Mouse (Mus musculus): ENCODE data around the gene Megf11. TPM values are rescaled to one million over a fixed set of nuclear protein-coding genes. Genes with fewer than 3 reads are reported as not detected.
A peak's percentile ranks its signal among the peaks of the same experiment; 100 is the strongest.

The Megf11 gene
- polyA plus RNA-seq, 1 experiment from 2014 or later = 0.51 TPM

DNA sequence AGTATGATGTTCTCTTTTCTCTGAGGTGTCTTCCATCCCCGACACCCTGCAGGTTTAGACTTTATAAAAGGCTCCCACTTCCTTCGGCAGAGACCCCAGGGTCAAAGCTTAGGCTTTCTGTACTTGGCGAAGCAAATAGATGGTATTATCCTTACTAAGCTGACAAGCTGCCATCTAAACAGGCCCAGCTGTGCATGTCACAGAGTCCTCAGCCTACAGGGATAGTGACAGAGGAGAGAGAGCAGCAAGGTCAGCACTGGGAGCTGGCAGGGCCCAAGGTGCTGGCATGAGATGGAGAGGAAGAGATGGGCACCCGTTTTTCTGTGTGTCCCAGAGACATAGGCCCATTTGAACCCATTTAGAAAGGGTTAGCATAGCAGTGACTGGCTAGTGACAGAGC is 156.8 kb downstream of the Megf11 start:
- H3K4me1 ChIP-seq (replicated peaks) = peaks cover 10% of the 10 kb centered on the region; the same call in 1 of the 2 replicates
- H3K36me3 ChIP-seq (replicated peaks) = no peaks in the 10 kb centered on the region
- no peak overlapping the region for H3K9ac ChIP-seq
- H3K4me3 ChIP-seq (replicated peaks) = no peak overlapping the region
- no peak overlapping the region for H3K4me2 ChIP-seq
- ATAC-seq (ENCODE audit: insufficient read depth) = no peak
- H3K27me3 ChIP-seq = no peaks in the 10 kb centered on the region
- WGBS (ENCODE audit: insufficient replicate concordance) = 65% methylated on average over 4 of the region's 4 CpGs
- no peaks in the 10 kb centered on the region for H3K9me3 ChIP-seq (replicated peaks)
- no peak overlapping the region for H3K27ac ChIP-seq (replicated peaks)

DNA sequence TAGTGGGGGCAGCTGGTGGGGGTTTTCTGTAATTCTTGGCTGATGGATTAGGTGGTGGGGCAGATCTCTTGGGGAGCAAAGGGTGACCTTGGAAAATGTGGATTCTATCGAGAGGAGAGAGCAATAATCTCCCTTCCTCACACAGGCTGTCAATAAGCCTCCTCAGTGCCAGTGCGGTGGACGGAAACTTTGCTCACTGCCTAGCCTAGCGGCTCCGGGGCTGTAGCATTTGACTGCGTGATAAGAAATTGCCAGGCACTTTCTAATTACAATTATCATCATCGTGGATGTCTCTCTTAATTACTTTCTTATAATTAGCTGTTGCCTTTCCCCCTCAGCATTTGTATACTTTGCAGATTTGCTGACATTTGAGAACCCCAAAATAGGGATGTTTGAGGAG is 157.7 kb downstream of the Megf11 start:
- Histone ChIP-seq H3K4me1 (replicated peaks) (peaks cover 10% of the 10 kb centered on the region; the same call in 1 of the 2 replicates), H3K36me3 (replicated peaks) (no peaks in the 10 kb centered on the region), H3K4me3 (replicated peaks) (no peak overlapping the region), H3K27ac (replicated peaks) (no peak overlapping the region), H3K4me2 (no peak overlapping the region), H3K9ac (no peak overlapping the region), H3K27me3 (no peaks in the 10 kb centered on the region; the same call in 1 of the 2 replicates), H3K9me3 (replicated peaks) (no peaks in the 10 kb centered on the region)
- no peak for ATAC-seq (ENCODE audit: insufficient read depth)
- 18% methylated on average over 7 of the region's 7 CpGs for WGBS (ENCODE audit: insufficient replicate concordance)

DNA sequence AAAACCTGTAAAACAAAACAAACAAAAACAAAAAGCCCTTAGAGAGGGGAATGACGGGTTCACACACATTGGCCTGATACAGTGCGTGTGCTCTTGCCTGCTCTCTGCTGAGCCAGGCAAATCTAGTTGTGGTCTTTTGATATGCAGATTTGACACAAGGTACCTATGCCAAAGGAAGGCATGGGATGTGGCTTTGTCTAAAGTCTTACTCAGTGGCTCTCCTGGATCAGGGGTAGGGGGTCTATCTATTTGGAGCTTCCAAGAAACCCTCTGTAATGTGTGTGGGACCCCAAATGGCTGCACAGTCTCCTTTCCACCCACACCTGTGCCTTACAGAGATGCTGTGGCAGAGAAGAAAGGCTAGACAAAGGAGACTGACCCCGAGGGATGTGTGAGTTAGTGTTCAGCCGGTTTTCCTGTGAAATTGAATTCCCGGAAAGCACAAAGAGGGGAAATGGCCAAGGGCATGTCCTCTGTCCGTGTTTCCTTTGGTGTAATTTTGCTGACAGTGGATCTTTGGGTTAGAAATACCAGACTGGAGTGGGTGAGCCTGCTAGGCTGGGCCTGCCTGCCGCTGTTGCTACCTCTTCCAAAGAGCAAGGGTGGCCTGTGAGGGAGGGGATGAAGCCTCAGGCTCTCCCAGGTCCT is 161.0 kb downstream of the Megf11 start:
- no peaks in the 10 kb centered on the region for H3K9me3 ChIP-seq (replicated peaks)
- no peak overlapping the region for H3K4me3 ChIP-seq (replicated peaks)
- WGBS (ENCODE audit: insufficient replicate concordance) = 49% methylated on average over 7 of the region's 7 CpGs
- H3K27ac ChIP-seq (replicated peaks) = 0 out of 2 replicates have a peak overlapping the region, but pooled peaks have one; percentile 16
- H3K27me3 ChIP-seq = no peaks in the 10 kb centered on the region; the same call in 1 of the 2 replicates
- no peak for ATAC-seq (ENCODE audit: insufficient read depth)
- no peaks in the 10 kb centered on the region for H3K36me3 ChIP-seq (replicated peaks)
- no peak overlapping the region for H3K4me2 ChIP-seq
- H3K4me1 ChIP-seq (replicated peaks) = peaks cover 12% of the 10 kb centered on the region; the same call in 1 of the 2 replicates
- H3K9ac ChIP-seq = no peak overlapping the region

DNA sequence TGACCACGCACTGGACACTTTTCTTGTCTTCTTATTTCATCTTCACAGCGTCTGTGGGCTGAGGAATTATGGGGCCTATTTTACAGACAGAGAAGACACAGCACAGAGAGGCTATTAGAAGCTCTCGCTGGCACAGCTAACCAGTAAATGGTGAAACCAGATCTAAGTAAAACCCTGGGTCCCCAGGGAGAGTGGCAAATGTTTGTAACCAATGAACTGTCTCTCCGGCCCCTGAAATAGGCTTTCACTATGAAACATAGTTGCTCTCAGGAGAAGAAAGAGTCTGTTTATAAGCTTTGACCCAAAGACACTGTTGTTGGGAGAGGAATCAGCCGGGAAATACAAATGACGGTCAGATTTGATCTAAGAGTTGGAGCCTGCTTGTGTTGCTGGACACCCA is 162.9 kb downstream of the Megf11 start:
- Histone ChIP-seq H3K4me1 (replicated peaks) (0 out of 2 replicates have a peak, but pooled peaks cover 4% of the 10 kb centered on the region), H3K4me3 (replicated peaks) (no peak overlapping the region), H3K27ac (replicated peaks) (no peak overlapping the region), H3K9ac (no peak overlapping the region), H3K4me2 (no peak overlapping the region), H3K9me3 (replicated peaks) (no peaks in the 10 kb centered on the region), H3K36me3 (replicated peaks) (no peaks in the 10 kb centered on the region), H3K27me3 (peaks cover 8% of the 10 kb centered on the region)
- ATAC-seq (ENCODE audit: insufficient read depth) = no peak
- 78% methylated on average over 6 of the region's 6 CpGs for WGBS (ENCODE audit: insufficient replicate concordance)

DNA sequence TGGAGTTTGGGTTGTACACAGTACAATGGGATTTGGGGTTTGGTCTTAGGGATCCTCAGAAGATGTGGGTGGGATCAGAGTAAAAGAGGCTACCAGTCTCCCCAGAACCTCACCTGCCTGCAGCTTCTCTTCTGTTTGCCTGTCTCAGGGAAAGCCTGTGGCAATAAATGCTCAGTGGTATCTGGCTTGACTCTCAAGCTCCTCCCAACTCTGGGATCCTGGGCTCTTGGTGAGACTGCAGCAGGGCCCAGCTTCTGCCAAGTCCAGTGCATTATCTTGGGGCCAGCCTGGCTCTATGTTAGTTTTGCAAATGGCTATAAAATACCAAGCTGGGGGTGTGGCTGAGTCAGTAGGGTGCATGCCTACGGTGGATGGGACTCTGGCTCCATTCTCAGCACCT is 165.9 kb downstream of the Megf11 start:
- WGBS (ENCODE audit: insufficient replicate concordance) = 68% methylated on average over 1 of the region's 1 CpGs
- no peak overlapping the region for H3K4me2 ChIP-seq
- H3K9ac ChIP-seq = no peak overlapping the region
- no peak overlapping the region for H3K27ac ChIP-seq (replicated peaks)
- no peaks in the 10 kb centered on the region for H3K36me3 ChIP-seq (replicated peaks)
- ATAC-seq (ENCODE audit: insufficient read depth) = no peak
- no peak overlapping the region for H3K4me3 ChIP-seq (replicated peaks)
- H3K9me3 ChIP-seq (replicated peaks) = no peaks in the 10 kb centered on the region
- H3K27me3 ChIP-seq = peaks cover 18% of the 10 kb centered on the region
- H3K4me1 ChIP-seq (replicated peaks) = peaks cover 15% of the 10 kb centered on the region

DNA sequence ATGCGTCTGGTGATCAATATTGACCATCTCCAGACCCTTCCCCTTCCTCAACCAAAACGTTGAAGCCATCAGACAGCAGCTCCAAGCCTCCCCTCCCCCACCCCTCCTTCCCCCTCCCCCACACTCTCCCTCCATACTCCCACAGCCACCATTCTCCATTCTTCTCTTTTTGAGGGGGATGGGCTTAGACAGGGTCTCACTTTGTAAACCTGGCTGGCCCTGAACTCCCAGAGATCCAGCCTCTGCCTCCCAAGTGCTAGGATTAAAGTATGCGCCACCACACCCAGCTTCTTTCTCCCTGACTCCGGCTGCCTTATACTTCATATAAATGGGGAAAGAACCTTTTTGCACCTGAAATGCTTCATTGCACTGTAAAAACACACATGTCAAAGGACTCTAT is 166.6 kb downstream of the Megf11 start:
- H3K27me3 ChIP-seq = peaks cover 18% of the 10 kb centered on the region
- no peaks in the 10 kb centered on the region for H3K9me3 ChIP-seq (replicated peaks)
- H3K4me2 ChIP-seq = no peak overlapping the region
- H3K36me3 ChIP-seq (replicated peaks) = no peaks in the 10 kb centered on the region
- ATAC-seq (ENCODE audit: insufficient read depth) = no peak
- WGBS (ENCODE audit: insufficient replicate concordance) = 54% methylated on average over 4 of the region's 4 CpGs
- H3K27ac ChIP-seq (replicated peaks) = no peak overlapping the region
- H3K4me3 ChIP-seq (replicated peaks) = no peak overlapping the region
- H3K4me1 ChIP-seq (replicated peaks) = peaks cover 17% of the 10 kb centered on the region
- H3K9ac ChIP-seq = no peak overlapping the region

DNA sequence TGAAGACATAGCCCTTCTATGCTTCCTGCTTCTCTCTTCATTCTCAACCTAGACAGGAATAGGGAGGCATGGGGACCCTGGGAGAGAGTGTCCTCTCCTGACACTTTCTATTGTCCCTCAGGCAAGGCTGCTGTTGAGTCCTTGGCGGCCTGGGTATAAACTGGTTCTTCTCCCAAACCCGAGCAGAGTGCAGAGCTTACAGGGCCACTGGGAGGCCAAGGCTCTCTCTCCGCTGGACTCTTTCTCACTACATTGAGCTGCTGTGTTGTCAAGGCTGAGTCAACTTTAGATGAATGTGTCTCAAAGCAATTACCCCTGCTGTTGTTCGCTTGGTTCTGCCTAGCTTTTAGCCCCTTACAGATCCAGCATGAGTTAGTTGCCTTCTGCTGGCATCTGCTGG is 168.0 kb downstream of the Megf11 start:
- Histone ChIP-seq H3K4me2 (no peak overlapping the region), H3K9ac (no peak overlapping the region), H3K4me1 (replicated peaks) (peaks cover 22% of the 10 kb centered on the region), H3K27me3 (peaks cover 18% of the 10 kb centered on the region), H3K9me3 (replicated peaks) (no peaks in the 10 kb centered on the region), H3K4me3 (replicated peaks) (no peak overlapping the region), H3K36me3 (replicated peaks) (no peaks in the 10 kb centered on the region), H3K27ac (replicated peaks) (no peak overlapping the region)
- ATAC-seq (ENCODE audit: insufficient read depth) = no peak
- 72% methylated on average over 4 of the region's 4 CpGs for WGBS (ENCODE audit: insufficient replicate concordance)

DNA sequence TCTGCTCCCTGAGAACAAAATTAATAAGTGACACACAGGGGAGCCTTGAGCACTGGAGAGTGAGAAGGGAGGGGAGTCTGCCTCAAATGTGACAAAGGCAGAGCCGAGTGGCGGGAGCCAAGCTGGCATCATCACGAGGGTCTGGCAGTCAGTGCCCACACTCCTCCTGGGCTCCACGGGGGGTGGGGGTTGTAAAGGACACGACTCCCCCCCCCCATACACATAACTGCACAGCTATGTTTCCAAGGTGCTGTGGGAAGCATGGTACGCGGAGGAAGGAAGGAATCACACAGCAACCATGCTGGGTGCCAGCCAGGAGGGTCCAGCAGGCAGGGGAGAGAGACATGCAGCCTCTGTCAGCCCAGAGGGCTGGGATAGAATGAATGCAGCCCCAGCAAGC is 170.2 kb downstream of the Megf11 start:
- Histone ChIP-seq H3K4me1 (replicated peaks) (peaks cover 22% of the 10 kb centered on the region), H3K4me2 (no peak overlapping the region), H3K27me3 (peaks cover 18% of the 10 kb centered on the region), H3K36me3 (replicated peaks) (no peaks in the 10 kb centered on the region), H3K27ac (replicated peaks) (no peak overlapping the region), H3K9me3 (replicated peaks) (no peaks in the 10 kb centered on the region), H3K4me3 (replicated peaks) (no peak overlapping the region), H3K9ac (no peak overlapping the region)
- no peak for ATAC-seq (ENCODE audit: insufficient read depth)
- 73% methylated on average over 7 of the region's 7 CpGs for WGBS (ENCODE audit: insufficient replicate concordance)

DNA sequence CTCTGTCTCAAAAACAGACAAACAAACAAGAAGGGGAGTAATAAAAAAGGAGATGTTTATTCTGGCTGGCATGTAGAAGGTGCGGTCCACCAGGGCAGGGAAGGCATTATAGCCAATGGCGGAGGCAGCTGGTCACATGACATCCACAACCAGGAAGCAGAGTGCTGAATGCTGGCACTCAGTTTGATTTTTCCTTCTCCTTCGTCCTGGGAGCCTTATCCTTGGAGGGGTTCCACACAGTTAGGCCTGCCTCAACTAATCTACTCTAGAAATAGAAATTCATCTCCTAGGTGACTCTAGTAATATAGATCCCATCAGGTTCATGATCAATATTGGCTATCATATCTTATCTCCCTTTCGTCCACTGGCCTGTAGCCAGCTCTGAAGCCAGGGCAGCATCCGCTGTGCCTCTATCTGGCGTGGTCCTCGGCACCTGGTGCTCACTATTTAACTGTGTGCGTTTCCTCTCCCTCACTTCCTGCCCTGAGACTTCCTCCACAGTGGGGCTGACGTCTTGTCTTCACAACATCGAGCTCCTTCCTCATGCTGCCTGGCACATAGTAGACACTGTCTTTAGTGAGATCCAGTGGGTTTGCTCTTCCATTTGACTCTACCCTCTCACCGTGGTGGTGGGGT is 171.8 kb downstream of the Megf11 start:
- Histone ChIP-seq H3K9me3 (replicated peaks) (no peaks in the 10 kb centered on the region), H3K4me3 (replicated peaks) (no peak overlapping the region), H3K4me1 (replicated peaks) (peaks cover 20% of the 10 kb centered on the region), H3K4me2 (no peak overlapping the region), H3K9ac (no peak overlapping the region), H3K27me3 (peaks cover 18% of the 10 kb centered on the region), H3K36me3 (replicated peaks) (no peaks in the 10 kb centered on the region), H3K27ac (replicated peaks) (0 out of 2 replicates have a peak overlapping the region, but pooled peaks have one; percentile 3)
- no peak for ATAC-seq (ENCODE audit: insufficient read depth)
- 49% methylated on average over 11 of the region's 11 CpGs for WGBS (ENCODE audit: insufficient replicate concordance)

DNA sequence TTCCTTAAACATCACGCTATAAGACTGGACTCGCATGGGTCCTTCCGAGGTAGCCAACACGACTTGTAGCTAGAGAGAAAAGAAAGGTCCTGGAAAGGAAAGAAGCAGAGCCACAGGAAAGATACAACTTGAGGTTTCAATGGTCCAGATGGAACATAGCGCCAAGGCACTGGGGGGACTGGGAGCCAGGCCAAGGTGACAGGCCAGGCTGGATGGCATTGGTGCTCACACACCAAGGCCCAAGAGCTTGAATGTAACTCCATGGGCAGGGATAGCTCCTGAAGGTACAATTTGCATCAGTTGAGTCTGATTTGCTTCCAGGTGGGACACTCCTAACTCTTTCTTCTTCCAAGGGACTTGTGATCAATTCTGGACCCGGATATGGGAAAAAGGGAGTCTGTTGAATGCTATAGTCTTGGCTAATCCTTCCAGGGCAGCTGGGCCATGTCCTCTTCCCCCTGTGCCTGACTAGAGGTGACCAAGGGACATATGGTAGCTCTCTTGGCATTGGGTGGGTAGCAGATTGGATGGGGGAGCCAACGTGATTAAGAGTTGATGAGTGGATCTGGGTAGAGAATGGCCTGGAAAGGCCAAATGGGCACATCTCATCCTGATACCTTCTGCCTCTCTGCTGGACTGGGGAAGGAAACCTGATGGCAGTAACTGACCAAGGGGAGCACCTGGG is 172.6 kb downstream of the Megf11 start:
- Histone ChIP-seq H3K27me3 (peaks cover 13% of the 10 kb centered on the region), H3K36me3 (replicated peaks) (no peaks in the 10 kb centered on the region), H3K4me3 (replicated peaks) (no peak overlapping the region), H3K9me3 (replicated peaks) (no peaks in the 10 kb centered on the region), H3K9ac (no peak overlapping the region), H3K4me1 (replicated peaks) (peaks cover 20% of the 10 kb centered on the region), H3K27ac (replicated peaks) (0 out of 2 replicates have a peak overlapping the region, but pooled peaks have one; percentile 3), H3K4me2 (no peak overlapping the region)
- WGBS (ENCODE audit: insufficient replicate concordance) = 83% methylated on average over 7 of the region's 7 CpGs
- no peak for ATAC-seq (ENCODE audit: insufficient read depth)

DNA sequence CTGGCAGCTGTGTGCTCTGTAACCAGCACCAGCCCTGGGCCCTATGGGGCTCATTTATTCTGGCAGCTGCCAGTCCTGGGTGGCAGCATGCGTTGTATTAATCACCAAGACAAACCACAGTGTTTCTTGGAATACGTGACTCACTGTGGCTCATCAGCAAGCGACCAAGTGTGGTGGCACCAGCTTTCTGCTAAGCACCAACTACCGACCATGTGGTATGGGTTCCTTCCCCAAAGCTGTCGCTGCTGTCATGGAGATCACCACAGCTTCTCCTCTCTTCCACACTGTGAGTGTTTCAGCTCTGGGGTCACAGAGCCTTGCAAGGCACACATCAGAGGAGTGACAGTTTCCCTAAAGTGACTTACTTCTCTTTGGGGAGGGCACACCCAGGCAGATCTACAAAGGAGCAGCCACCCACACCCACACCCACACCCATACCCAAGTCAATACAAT is 178.9 kb downstream of the Megf11 start:
- Histone ChIP-seq H3K27me3 (no peaks in the 10 kb centered on the region), H3K9me3 (replicated peaks) (no peaks in the 10 kb centered on the region), H3K4me2 (peak overlapping the region; percentile 58), H3K27ac (replicated peaks) (peak overlapping the region; percentile 97), H3K4me1 (replicated peaks) (peaks cover 59% of the 10 kb centered on the region), H3K36me3 (replicated peaks) (no peaks in the 10 kb centered on the region), H3K9ac (peak overlapping the region; percentile 42), H3K4me3 (replicated peaks) (peak overlapping the region; percentile 30)
- peak; percentile 76 for ATAC-seq (ENCODE audit: insufficient read depth)
- WGBS (ENCODE audit: insufficient replicate concordance) = 17% methylated on average over 5 of the region's 5 CpGs
